Mouse (Mus musculus) 3134 (cell line): Measurements from ENCODE around the gene Asb6.

Source experiments
- DNase-seq: peaks from one replicate; pipeline ENCODE4 v3.0.0-alpha.2; 2011; ENCODE audit warnings: low spot score; ENCODE audit not compliant: insufficient read length; ENCODE audit errors: extremely low read depth

Asb6 gene

DNA sequence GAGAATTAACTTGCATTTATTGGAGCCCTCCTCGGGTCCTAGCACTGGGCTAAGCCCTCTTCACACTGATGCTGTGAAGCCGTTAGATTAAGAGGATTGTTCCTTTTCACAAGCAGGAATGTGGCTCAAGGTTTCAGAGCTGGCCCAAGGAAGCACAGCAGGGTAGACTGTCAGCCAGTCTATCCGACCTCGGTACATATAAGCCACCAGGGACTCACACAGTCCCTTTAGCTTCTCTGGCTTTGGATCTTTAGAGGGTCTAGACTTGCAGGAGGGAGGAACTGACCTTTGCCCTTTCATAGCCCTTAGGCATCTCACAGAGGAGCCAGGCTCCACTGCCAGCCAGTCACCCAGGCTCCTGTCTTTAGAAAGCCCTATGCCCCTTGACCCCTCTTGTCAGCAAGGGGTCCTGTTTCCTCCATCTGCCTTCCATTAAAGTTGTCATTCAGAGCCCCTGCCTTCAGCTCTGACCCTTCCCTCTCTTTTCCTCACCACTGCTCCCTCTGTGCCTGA, at the start of gene Asb6:
Asb6 (minus strand) TSS at position 51 of the 513 bp plus-strand sequence.
- no peak for DNase-seq

DNA sequence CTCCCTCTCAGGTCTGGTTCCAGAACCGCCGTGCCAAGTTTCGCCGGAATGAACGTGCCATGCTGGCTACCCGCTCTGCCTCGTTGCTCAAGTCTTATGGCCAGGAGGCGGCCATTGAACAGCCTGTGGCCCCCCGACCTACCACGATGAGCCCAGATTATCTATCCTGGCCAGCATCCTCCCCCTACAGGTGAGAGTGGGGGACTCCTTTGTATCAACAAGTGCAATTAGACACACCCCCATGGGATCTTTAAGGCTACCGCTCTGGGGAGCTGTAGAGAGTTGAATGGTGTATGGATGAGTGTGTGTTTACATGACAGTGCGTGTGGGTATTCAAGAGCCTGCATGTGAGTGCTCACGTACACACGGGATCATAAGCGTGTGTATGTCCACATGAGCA, 49.3 kb upstream of the Asb6 start:
- no peak for DNase-seq

DNA sequence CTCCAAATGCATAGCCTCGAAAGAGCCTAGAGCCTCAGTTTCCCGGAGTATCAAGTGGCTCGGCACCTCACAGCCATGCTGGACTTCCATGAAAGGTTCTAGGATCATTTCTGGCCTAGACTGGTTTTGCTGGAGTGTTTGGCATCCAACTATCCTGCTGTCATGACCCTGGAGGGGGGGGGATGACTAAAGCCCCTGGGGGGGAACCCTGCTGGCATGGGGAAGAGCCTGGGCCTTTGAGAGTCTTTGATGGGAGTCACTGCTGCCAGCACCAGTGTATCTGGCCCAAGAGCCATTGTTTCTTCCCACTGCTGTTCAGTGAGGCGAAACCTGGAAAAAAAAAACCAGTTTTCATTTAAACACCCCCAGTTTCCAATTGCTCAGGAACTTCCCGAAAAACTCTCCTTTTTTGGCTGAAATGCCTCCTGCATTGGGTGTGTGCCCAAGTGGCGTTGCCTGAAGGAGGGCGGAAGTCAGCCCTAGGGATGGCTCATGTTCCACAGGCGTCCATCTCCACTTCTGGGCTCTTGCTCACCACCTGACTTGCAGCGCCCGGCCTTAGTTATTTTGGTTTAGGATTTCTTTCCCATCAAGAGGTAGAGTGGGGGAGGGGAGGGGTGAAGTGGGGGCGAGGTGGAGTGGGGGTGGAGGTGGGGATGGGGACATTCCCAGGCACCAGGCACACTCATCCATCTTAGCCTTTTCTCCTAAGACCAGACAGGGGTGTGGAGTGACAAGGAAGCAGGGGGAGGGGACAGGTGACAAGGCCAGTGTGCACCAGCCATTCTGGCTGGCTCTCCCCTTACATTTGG, 45.7 kb upstream of the Asb6 start:
- DNase-seq: no peak

DNA sequence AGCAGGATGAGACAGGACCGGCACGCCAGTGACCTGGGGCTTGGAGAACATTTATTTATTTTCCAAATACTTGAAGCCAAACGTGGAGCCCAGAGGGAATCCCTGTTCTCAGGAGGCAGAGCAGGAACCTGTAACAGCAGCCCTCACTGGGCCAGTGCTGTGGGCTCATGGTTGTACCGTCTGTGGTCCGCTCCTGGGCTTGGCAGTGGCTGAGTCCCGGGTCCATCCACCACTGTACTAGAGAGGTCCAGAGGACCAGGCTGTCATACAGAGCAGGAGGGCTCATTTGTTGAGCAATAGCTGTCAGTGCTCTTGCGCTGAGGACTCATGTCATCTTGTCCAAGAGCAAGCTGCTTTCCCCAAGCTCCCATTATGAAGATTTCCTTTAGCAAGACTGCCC, 45.0 kb upstream of the Asb6 start:
- no peak for DNase-seq

DNA sequence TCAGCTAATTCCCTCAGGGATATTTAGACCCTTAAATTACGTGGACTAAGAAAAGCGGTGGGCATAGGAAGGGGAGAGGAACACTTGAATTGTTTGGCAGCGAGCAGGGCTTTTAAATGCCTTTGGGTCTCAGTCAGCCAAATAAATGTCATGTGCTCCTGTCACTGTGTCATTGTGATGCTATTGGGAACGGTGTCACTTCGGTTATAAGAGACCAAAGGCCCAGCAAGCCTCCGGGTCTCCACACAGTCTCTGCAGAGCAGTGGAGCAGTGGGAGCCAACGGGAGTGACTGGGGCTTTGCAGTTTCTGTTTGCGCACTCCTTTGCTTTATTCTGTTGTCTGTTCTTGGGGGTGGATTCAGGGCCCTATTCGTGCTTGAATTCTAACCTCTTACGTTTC, 44.3 kb upstream of the Asb6 start:
- no peak for DNase-seq

DNA sequence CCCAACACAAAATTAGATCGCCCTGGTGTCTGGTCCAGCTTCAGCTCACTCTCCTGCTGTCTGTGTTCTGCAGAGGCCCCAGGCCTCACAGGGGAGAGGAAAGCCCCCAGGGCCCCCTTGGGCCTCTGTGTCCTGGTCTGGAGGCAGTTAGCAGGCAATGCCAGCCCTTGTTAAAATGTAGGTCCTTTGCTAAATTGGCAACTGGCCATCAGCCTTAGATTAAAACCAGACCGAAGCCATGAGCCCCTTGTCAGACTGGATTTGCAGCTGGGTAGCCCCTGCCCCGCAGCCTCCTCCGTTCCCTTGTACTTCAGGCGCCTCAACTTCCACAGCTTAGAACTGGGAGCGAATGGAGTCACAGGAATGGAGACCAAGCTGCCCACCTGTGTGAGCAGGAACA, 42.5 kb upstream of the Asb6 start:
- no peak for DNase-seq

DNA sequence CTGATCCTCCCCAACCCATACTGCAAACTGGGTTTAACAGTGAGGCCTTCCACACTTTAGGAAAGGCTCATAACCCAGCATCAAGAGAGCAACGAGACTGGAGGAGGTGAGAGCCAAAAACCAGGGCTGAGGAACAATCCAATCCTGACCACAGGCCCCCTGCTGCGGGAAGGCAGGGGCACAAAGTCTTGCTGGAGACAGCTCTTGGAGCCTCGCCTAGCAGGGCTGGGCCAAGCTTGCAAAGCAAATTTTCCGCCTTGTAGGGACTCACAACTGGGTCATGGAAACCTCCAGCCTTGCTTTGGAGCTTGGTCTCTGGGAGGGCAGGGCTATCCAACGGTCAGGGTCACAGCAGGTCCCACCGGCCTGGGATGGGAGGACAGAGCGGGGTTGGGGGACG, 40.7 kb upstream of the Asb6 start:
- DNase-seq: no peak

DNA sequence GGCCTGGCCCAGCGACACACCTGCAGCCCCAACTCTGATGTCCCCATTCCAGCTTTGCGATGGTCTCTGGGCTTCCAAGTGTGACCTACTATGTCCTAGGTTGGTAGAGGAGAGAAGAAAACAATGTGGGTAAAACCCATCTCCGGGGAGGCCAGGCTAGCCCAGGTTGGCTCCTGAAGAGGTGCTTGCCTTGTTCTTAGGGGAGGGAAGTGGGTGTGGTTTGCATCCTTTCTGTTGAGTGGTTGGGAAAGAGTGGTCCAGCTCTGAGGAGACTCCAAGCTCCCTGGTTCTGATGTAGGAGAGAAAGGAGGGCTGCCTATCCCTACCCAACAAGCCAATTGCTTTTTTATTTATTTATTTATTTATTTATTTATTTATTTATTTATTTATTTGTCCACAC, 35.3 kb upstream of the Asb6 start:
- DNase-seq: no peak

DNA sequence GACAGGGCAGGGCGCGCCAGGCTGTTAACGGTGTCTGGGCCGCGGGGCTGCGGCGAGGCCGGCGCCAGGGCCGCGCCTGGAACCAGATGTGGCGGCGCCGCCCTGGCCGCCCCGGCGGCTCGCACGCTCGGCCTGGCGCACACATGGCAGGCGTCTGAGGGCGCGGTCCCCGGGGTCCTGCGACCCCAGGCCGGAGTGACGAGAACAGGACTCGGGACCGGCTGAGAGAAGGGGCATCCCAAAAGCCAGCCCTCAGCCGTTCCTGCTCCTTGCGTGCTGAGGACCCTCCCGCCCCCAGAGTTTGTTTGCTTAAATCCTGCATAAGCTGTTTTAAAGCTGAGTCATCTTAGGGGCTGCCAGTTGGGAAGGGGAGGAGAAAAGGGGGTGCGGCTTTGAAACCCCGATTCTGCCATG, 34.8 kb upstream of the Asb6 start:
- DNase-seq: no peak

DNA sequence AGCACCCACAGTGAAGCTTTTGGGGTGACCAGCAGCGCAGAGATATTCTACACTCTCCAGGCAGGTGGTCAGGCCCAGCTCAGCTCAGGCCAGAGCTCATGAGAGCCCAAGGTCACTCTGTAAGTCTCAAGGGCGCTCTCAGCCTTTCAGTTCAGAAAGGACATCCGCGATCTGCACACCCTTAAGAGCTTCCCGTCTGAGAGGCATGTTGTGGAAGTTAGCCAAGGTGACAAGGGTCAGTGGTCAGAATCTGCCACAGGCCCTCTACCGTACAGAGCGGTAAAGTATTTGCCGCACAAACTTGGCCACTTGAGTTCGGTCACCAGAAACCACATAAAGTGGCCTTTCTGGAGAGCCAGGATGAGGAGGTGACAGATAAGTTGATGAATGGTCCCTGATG, 33.4 kb upstream of the Asb6 start:
- DNase-seq: no peak

DNA sequence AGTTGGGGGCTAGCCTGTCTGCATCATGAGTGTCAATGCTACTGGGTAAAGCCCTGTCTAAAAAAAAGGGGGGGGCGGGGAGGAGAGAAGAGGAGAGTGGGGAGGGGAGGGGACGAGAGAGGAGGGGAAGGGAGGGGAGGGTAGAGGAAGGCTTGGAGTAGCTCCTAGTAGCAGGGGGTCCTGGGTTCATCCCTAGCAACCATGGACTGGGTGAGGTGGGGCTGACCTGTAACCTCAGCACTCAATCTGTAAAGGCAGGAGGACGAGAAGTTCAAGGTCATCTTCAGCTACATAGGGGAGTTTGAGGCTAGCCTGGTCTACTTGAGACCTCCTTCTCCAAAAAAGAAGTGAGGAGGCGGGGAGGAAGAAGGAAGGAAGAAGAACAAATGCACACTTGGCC, 31.9 kb upstream of the Asb6 start:
- DNase-seq: no peak

DNA sequence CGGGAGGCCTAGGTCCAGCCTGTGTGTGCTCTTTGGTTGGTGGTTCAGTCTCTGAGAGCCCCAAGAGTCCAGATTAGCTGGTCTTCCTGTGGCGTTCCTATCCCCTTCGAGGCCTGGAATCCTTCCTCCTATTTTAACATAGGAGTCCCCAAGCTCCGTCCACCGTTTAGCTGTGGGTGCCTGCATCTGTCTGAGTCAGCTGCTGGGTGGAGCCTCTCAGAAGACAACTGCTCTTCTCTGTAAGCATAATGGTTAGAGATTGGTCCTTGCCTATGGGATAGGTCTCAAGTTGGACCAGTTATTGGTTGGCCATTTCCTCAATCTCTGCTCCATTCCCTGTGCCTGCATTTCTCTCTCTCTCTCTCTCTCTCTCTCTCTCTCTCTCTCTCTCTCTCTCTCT, 29.6 kb upstream of the Asb6 start:
- no peak for DNase-seq

DNA sequence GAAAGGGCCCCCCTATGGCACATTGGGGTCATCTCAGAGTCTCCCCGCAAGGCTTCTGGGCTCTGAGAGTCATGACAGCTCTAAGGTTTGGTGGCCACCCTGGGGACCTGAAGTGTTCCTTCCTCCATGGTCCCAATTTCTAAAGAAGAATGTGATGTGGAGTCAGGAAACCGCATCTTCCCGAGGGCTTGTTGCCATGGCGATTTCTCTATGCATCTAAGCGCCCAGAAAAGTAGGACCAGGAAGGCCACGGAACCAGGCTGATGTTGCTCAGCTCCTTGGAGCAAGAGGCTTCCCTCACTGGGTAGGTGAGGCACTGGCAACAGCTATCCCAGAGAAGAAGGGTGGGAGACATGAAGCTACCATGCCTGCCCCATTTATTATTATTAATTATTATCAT, 26.9 kb upstream of the Asb6 start:
- no peak for DNase-seq

DNA sequence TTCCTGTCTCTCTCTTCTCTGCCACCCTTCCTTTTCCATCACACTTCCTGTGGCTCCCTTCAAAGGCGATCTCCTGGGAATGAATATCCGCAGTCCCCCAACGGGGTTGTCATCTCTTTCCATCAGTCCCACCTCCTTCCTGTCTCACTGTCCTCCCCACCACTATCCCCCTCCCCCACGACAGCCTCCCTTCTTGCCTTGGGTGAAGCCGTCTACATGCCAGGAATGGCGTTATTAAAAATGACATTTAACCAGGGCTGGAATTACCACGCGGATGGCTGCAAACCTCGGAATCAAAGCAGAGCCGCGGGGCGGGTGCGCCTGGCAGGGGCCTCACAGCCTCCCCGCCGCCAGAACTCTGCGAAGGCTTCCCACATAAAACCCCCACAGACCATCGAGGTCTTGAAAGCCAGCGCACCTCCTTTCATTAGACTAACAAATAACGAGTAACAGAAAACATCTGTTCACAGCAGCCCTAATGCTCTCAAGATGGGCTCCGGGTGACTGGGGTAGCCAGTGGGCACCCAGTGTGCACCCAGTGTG, 22.7 kb upstream of the Asb6 start:
- DNase-seq: no peak

DNA sequence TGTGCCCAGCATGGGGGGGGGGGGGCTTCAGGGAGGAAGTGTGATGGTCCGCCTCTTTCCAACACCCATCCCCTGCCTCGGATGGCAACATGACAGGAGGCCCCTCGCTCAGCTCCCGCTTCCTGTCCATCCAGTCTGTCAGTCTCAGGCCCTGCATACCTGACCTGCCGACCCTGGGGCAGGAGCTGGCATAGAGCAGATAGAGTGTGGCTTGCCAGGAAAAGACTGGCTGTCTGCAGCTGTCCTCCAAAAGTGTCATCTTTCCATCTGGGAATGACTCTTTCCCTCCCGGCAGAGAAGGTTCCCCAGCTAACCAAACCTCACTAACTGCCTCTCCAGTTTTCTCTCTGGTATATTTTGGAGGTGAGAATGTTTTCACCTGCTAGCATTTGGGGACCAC, 20.4 kb upstream of the Asb6 start:
- DNase-seq: no peak

DNA sequence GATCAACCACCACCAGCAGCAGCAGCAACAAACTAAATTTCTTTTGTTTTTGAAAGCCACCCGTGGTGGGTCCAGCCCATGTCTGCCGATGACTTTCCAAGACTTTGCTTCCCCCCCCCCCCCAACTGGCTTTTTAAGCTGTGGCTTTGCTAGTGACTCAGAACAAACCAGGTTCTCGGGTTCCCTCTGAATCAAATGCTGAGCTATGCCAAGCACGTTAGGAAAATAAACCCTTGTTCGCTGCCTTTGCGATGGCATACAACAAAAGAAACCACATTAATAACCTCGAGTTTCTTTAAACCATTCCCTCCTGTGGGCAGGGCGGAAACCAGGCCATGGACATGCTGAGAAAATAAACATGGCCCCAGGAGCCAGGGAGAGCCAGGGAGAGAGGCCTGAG, 18.1 kb upstream of the Asb6 start:
- peak; percentile 81 for DNase-seq

DNA sequence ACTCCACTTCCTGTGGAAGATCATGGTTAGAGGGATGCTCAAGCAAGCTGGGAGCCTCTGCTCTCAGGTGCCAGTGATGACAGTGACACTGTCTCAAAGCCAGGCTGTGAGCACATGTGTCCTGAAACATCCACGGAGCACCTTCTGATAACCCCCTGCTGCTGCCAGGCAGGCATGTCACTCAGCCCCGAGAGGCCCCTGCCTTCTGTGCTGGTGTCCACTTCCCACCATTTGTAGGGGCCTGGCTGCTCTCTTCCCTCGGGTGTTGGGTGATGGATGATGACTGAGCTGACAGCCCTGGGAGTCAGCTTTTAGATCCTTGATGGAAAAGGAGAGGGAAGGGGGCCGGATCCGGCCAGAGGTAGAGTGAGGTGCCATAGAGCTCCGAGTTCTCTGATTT, 16.6 kb upstream of the Asb6 start:
- DNase-seq: no peak

DNA sequence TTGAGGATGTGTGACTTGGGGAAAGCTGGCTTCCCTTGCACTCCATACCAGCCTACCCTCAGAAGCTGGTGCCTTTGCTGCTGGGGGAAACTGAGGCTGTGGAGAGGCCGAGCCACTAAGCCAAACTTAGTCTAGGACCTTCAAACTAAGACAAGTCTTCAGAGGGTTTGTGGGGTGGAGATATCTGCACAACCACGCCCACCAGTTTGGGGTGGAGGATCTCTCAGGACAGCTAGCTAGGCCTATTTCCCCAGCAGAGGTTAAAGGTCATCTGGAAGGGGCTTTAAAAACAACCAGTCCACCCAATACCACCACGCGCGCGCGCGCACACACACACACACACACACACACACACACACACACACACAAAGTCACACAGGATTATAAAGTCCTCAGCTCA, 16.1 kb upstream of the Asb6 start:
- no peak for DNase-seq

DNA sequence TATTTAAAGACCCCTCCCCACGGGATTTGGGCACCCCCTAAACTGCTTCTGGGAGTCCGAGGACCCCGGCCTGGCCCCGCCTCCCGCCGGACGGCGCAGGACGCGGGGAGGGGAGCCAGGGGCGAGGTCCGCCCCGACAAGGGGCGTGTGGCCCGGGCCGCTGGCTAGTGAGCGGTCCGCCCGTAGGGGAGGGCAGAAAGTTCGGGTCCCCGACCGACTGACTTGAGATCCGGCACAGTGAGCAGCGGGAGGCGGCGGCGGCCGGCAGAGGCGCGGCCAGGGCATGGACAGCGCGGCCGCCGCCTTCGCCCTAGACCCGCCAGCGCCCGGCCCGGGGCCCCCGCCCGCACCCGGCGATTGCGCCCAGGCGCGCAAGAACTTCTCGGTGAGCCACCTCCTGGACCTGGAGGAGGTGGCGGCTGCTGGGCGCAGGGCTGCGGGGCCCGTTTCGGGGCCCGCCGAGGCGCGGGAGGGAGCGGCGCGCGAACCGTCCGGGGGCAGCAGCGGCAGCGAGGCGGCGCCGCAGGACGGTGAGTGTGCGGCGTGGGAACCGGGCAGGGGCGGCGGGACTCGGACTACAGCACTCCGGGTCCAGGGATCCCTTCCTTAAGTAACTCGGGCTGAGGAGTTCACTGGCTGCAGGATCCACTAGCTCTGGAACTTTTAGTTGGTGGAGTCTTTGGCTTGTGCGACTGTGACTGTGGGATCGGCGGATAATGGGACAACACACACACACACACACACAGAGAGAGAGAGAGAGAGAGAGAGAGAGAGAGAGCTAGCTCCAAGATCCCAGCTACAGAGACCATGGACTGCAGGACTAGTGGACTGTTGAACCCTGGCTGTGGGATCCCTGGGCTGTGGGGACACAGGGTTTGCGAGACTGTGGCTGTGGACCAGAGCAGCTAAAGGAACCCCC, 15.3 kb upstream of the Asb6 start:
- peak; percentile 64 for DNase-seq

DNA sequence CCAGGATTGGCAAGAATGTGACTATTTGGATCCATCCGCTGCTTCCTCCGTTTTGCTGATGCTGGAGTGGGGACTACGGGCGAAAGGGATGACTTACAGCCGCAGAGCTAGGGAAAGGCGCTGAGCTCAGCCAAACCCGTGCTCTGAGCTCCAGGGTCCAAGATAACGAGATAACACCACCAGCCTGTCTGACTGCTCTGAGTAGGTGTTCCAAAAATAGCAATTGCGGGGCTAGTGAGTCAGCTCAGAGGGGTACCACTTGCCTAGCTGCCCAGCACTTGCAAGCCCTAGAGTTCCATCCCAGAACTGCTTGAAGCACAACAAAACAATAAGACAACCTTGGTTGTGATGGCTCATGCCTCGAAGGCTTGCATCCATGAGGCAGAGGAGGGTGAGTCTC, 12.5 kb upstream of the Asb6 start:
- DNase-seq: no peak

DNA sequence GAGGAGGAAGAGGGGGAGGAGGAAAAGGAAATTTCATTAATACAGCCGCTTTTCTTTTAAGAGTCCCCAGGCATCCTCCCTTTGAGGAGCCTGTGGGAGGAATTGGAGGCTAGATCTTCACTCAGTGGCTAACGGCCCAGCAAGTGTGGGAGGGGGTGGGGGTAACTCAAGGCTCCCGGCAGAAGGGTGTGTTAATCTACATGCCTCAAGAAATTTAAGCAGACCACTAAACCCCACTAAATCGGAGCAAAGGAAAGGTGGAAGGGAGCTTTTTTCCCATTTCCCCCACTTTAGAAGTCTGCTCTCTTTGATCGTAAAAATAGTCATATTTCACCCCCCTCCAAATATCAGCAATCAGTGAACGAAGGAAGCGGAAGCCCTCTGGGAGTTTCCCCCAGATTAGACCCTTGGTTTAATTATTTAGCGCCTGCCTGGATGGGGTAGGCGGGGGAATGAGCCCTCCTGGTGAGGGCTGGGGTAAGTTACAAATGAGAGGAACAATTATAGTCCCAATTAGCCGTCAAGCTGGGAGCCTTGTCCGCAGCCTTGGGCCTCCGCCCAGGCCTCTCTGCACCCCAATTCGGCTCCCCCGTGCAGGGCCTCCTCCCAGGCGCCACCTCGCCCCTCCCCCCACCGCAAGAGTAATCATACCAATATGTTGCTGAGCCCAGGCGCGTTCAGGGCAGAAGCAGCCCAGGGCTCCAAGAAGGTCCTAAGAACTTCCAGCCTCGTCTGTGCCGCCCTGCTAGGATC, 6.3 kb upstream of the Asb6 start:
- no peak for DNase-seq
